Mouse (Mus musculus): ENCODE results near the gene Mbd3. TPM values are rescaled to one million over a fixed set of nuclear protein-coding genes. Genes with fewer than 3 reads are reported as not detected.

The Mbd3 gene
- polyA plus RNA-seq, 2 experiments from 2014 or later: 26.7 to 27.2 TPM

DNA sequence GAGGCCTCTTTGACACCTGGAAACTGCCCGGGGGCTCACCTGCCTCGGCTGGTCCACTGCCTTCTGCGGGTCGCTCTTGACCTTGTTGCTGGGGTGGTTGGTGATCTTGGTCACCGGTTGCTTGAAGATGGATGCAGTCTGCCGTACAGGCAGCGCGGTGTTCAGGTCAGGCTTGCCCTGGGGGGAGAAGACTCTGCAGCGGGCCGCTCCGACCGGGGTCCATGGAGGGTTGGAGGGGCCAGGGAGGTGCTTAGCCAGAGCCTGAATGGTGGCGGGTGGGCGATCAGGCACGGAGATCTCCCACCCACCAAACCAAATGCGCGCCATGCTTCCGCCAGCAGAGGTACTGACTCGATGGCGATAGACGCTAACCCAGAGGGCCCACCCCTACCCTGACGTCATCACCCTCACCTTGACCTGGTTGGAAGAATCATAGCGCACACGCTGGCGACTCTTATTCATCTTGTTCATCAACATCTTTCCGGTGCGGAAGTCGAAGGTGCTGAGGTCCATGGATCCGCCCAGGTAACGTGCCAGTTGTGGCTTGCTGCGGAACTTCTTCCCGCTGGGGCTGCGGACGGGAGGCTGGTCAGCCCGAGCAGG is 4.2 kb downstream of the Mbd3 start:
- no peak for ATAC-seq

DNA sequence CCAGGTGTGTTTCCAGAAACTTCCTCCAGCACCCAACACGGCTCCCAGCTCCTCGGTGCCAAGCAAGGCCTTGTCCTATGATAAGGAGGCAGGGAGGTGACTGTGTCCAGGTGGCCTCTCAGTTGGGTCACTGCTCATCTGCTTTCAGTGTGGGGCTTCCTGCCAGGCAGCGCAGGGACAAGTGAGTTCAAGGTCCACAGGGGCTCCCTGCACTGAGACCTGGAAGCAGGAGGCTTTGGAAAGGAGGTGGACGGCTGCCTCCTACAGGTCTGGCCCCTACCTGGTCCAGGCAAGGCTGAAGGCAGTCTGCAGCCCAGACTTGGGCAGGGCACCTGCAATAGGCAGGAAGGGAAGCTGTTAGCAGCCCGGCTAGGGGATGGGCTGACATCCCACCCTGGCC is 6.7 kb downstream of the Mbd3 start:
- ATAC-seq: no peak

DNA sequence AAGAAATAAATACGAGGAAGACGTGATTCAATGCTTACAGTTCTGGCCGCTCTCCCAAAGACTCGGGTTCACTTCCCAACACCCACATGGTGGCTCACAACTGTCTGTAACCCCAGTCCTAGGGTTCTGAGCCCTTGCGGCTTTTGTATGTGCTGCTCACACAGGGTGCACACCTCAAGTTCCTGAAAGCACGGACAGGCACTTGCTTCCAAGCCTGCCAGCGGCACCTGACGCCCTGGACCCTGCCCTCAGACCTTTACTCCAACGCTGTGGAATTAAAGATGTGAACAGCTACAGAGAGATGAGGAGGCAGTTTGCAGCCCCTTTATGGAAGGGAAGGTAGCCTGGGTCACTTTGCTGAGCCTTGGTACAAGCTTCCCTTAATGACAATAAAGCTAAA is 8.7 kb downstream of the Mbd3 start:
- no peak for ATAC-seq

DNA sequence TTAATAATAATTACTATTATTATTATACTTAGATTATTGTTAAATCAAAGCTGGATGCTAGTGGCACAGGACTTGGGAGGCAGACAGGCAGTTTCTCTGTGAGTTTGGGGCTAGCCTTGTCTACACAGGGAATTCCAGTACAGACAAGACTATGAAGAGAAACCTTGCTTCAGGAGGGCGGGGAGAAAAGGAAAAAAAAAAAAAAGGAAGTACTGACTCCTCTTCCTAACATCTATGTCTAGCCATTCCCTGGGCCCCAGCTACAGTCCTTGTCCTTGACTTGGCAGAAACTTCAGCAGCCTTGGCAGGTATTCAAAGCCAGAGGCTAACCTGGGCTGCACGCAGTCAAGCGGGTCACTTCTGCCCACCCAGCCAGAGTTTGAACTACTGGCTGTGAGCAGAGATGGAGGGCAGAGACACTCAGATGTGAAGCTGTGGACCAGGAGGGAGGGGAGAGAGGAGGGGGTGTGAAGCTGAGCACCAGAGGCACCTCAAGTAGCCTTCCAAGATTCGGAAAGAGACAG is 10.1 kb downstream of the Mbd3 start:
- no peak for ATAC-seq

DNA sequence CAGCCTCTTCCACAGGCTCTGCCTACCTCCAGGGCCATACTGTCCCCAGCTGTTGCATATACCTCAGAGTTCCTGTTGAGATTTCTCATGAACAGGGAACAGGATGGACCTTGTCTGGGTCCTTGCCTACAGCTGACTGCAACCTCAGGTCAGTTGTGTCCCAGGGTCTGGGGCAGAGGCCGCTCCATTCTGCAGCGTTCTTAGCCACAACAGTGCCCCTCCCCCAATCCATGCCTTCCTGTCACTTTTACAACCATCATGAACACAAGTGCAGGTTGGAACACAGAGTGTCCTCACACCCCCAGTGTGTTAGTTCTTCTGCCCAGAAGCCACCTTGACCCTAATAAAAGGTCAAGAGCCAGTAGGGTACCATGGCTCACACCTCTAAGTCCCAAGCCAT is 10.6 kb downstream of the Mbd3 start:
- no peak for ATAC-seq

DNA sequence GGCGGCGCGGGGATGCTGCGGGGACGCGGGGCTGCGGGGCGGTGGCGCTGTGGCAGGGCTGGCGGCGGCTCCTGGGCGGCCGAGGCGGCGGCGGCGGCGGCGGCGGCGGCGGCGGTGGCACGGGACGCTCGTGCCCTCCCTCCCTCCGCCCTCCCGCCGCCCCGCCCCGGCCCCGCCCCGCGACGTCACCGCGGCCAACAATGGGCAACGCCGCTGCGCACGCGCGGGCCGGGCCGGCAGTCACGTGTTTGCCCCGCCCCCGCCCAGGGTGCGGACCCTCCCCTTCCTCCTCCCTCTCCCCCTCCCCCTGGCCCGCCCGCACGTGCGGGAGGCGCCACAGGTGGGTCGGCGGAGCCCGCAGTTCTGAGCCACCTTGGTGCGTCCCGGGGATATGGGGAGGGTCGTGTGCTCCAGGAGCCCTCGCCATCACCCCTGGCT is 11.8 kb downstream of the Mbd3 start, which contains the start of gene Mex3d:
Mex3d (minus strand) TSS at position 138 of the 438 bp plus-strand sequence.
- peak; percentile 71 for ATAC-seq

DNA sequence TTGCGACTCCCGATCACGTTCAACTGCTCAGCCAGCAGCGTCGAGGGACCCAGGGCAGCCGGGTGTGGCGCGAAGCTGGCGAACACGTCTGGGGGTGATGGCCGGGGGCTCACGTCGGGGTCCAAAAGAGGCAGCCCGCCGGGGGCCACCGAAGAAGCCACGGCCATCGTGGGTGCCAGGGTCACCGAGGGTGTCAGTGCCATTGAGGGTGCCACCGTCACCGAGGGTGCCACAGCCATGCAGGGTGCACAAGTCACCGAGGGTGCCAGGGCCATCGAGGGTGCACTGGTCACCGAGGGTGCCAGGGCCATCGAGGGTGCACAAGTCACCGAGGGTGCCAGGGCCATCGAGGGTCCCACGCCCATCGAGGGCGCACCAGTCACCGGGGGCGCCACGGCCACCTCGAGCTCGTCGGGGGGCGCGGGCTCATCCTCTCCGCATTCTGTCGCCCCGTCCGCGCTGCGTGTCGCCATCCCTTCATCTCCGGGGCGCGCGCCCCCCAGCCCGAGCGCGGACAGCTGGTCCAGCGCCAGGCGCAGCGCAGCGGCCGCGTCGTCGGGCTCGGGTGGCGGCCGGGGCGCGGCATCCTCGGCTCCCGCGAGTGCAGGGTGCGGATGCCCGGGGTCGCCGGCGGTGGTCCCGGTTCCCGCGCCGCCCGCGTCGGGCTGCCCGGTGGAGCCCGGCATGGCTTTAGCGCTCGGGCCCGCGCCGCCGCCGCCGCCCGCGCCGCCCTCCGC is 12.4 kb downstream of the Mbd3 start:
- ATAC-seq: no peak

DNA sequence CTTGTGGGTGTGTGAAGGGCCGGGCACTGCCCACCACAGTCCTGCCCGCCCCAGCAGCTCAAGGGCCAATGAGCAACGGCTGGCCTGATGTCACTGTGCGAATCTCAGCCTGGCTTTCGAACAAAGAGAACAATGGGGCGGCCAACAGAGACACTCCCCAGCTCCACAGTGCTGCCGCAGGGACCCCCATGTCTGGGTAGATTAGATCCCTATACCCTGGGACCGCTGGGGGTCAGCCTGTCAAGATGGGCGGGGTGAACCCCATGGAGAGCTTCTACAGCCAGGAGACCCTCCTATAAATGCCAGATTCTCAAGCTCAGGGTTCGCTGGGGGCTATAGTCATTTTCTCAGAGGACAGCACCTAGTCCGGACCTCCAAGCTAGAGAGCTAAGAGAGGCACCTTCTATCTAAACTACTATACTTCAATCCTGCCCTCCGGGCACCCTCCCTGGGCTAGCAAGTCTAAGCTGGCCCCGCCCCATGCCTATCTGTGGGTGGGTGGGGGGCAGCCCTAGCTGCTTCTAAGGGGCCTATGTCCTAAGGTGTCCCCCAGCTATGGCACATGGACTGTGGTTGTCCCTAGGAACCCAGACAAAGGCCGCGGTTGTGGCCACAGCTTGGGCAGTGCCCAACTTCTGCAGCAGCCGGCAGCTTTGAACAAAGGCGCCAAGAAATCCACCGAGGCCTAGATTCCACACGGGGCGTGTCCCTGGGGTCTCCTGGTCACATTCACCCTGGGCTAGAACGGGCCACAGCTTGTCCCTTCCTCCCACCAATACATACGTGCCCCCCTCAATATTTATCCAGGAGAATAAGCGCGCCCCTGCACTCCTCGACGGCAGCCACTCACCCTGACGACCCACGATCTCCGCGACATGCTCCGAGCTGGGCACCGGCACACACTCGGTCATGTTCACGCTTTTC is 13.3 kb downstream of the Mbd3 start:
- ATAC-seq: no peak

DNA sequence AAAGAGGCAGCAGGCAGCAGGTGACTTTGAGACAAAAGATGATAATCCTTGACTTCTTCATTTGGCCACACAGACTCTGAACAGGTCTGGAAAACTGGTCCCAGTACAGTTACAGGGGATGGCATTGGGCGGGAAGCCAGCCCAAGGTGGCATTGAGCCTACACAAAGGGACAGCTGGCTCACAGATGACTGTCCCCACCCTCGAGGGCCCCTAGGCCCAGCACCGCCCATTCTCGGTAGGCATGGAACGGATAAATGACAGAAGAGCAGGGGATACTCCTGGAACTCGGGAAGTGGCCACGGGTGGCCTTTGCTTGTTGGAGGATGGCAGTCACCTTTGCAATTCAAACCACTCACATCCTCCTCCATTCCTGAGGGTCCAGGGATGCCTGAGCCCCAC is 14.0 kb downstream of the Mbd3 start:
- ATAC-seq: no peak

DNA sequence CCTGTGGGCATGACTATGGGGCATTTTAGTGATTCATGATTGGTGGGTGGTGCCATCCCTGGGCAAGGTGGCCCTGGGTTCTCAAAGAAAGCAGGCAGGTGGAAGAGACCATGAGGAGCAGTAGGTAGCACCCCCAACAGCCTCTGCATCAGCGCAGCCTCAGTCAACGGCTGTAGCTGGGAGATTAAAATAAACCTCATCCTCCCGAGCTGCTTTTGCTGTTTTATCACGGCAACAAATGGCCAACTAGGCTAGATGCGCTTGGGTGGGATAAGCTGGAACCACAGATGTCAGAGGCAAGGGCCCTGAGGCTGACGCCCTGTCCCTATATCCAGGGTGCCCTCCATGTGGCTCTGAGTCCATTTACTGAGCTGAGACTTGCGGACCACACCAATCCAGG is 14.6 kb downstream of the Mbd3 start:
- ATAC-seq: no peak

DNA sequence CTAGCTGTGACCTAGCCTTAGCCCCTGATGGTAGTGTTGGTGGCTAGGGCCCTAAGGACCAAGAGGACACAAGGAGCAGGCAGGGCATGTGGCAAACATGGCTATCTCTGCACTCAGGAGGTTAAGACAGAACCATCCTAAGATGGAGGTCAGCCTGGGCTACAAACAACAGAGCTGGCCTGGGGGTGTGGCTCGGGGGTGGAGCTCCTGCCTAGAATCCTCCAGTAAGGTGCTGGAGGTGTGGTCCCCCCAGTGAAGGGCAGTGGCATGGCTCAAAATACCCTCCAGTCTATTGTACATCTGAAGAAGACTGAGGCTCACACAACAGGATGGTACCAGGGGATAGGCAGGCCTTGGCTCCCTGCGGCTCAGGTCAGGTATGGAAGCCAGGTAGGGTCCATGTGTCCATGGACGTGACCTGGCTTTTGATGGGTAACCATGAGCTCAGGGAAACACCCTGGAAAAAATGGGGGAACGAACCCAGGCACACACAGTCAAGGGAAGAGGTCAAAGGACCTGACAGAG is 15.2 kb downstream of the Mbd3 start:
- no peak for ATAC-seq

DNA sequence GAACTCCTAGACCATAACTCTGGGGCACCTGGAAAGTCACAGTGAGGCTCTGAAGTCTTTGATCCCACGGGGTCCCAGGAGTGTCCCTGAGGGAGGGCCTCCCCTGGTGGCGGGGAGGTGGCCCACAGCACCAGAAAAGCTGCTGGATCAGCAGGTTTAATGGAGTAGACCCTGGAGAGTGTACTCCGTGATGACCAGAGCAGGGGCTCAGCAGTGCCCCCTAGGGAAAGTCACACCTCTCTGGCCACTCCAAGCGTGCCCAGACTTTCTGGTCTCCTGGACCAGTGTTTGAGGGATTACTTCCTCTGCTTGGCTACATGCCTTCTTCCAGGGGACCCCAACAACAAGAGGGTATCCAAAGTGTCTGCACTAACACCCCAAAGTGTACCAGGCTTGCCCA is 15.9 kb downstream of the Mbd3 start:
- ATAC-seq: no peak

DNA sequence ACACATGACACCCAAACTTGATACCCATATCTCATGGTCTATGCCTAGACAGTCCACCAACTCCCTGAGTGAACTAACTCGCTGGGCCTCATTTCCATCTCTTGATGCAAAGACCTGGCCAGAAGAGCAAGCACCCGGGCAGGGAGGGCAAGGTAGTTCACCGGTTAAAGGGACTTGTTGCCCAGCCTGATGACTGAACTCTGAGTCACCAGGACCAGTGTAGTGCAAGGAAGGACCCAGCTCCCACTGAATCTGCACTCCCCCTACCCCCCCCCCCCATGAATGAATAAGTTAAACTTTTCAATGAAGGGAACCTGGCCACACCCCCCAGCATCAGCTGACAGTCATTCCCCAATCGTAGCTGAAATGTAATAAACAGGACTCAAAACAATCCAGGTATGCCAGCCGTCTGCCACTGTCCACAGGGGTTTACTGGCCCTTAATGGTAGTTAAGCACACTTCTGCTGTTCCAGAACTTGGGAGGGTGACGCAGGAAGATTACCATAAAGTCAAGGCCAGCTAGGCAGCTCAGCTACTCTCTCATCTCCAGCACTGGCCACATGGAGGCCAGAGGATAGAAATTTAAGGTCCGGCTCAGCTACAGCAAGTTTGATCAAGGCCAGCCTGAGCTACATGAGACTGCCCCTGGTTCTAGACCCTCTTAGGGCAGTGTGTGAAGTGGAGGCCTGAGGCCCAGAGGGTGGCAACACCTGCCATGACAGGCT is 16.5 kb downstream of the Mbd3 start:
- no peak for ATAC-seq

DNA sequence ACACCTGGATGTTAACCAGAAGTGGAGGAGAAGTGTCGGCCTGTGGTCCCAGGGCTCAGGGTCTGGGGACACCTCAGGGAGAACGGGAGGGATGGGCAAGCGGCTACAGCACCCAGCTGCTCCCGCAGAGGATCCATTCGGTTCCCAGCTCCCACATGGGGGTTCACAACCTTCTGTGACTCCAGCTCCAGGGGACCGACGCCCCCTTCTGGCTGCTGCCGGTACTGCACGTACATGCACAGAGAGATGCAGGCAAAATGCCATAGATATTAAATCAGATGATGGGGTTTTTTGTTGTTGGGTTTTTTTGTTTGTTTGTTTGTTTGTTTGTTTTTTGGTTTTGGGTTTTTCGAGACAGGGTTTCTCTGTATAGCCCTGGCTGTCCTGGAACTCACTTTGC is 21.6 kb downstream of the Mbd3 start:
- ATAC-seq: no peak

DNA sequence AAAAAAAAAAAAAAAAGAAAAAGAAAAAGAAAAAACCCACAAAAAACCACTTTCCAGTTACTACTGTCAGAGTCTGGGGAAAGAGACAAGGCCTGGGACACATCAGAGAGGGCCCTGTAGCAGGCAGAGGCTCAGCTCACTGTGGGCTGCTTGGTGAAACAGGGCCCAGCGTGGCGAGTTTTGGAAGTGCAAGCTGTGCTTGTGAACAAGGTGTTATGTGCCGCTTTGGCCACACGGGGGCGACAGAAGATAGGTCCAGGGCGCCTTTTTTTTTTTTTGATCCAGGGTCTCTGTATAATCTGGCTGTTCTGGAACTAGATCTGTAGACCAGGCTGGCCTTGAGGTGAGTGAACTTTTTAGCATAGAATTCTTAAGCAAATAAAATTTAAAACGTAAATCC is 23.2 kb downstream of the Mbd3 start:
- peak; percentile 93 for ATAC-seq

DNA sequence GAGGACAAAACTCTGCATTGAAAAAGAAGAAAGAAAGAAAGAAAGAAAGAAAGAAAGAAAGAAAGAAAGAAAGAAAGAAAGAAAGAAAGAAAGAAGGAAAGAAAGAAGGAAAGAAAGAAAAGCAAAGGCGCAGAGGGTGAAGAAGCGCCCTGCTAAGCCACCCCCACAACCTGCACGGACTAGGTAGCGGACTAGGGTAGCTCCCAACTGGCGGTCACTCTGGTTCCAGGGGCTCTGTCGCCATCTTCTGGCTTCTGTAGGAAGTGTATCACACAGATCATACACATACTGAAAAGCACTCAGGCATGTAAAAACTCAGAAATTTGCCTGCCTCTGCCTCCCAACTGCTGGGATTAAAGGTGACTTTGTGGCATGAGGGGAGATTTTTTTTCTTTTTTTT is 25.3 kb downstream of the Mbd3 start:
- no peak for ATAC-seq

DNA sequence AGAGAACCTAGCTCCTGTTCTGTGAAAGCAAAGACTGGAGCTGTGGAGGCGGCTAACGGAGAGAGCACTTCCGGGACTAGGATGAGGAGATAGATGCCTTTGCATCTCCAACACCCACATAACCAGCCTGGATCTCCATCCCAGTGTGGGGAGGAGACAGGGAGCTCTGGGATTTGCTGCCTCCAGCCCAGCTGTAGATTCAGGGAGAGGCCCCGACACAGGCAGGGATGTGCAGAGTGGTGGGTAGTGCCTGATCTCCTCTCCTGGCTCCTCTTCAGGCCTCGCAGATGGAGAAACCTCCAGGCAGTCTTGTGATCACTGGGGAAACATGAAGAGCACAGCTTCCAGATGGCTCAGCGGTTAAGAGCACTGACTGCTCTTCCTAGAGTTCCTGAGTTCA is 26.6 kb downstream of the Mbd3 start:
- ATAC-seq: no peak

DNA sequence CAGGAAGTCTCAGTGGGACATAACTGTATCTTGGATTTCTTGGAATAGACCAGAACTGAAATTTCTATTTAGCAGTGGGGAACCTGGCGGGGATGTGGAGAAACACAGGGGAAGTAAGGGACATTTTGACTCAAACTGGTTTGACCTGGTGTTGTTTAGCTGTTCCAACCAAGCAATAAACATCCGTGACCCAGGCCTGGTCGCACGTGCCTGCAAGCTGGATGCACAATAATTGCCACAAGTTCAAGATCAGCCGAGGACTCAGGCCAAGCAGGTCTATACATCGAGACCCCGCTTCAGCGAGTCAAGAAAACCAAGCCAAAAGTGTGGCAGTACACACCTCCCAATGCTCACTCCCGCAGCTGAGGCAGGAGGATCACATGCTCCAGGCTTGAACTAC is 27.4 kb downstream of the Mbd3 start:
- ATAC-seq: no peak

DNA sequence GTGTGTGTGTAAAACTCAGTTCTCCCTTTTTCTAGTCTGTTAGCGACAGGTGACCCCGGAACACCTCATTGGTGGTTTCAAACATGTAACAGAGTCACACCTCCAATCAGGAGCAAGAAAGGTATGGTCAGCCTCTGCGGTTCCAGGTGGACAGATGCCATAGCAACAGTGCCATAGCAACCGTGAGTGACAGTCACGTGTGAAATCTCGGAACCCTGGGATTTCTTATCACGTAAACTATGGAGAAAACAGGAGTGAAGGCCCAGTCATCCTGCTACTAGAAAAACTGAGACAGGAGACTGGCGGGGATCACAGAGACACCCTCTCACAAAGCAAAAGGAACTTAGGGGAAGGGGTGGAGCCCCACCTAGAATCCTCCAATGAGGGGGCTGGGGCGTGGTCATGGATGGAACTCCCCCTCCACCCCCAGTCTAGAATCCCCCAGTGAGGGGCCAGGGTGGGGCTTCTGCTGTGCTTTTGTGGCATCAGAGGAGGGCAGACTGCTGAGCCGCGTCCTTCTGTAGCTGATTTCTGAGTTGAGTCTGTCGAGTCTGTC is 27.9 kb downstream of the Mbd3 start:
- no peak for ATAC-seq

DNA sequence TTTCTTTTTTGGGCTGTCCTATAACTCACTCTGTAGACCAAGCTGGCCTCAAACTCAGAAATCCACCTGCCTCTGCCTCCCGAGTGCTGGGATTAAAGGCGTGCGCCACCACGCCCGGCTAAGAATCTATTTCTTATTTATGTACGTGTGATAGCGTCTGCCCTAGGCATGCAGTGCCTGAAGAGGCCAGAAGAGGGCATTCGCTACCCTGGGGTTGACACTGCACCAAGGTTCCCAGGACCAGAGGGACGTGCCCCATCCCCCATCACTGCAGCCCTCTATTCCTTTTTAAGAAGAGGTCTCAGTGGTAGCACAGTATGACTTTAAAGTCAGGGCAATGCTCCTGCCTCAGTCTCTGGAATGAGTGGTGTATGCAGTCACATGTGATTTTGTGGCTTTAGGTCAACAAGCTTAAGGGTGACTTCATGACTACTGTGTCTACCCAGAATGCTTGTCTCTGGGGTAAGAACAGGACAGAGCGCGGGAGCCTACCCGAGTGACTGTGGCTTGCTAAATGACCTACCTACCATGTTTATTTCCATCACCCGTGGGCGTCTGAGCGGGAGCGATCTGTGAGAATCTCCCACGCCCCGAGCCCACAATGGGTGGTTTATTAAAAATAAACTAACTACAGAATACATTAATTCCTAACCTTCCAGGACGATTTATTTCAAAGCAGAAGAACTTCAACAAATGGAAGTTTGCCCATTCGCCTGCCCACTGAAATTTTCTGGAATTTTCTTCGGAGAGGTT is 29.2 kb downstream of the Mbd3 start:
- ATAC-seq: no peak

DNA sequence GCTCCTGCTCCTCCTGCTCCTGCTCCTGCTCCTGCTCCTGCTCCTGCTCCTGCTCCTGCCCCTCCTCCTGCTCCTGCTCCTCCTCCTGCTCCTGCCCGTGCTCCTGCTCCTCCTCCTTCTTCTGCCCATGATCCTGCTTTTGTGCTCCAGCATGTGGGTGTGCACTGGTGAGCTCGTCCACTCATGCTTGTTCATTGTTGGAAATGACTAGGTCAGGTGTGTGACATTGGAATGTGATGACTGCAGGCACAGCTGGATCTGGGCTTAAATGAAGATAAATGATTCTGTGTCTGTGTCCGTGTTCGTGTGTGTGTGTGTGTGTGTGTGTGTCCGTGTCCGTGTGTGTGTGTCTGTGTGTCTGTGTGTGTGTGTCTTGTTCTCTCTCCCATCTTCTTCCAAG is 31.0 kb downstream of the Mbd3 start:
- ATAC-seq: peak; percentile 48

Data from CD4-positive, CD25-positive, alpha-beta regulatory T cell, adult 4 months (primary cell).